Mouse (Mus musculus): ENCODE data around the gene Lix1l. TPM values are rescaled to one million over a fixed set of nuclear protein-coding genes. Genes with fewer than 3 reads are reported as not detected.
A peak's percentile ranks its signal among the peaks of the same experiment; 100 is the strongest.
"Not testable (repeated sequence)": the region's sequence is repeated elsewhere in the genome, so short reads cannot be mapped to it uniquely, and the experiment has no call there.

Gene Lix1l
- polyA plus RNA-seq, 1 experiment from 2014 or later, result 6.8 TPM

GRCm38 (mm10) chr3:96647365-96647764, 46.4 kb downstream of the Lix1l start:
- Histone ChIP-seq H3K9ac (no peak overlapping the region), H3K36me3 (peaks cover 22% of the 10 kb centered on the region), H3K4me3 (no peak overlapping the region), H3K9me3 (no peaks in the 10 kb centered on the region), H3K27me3 (no peaks in the 10 kb centered on the region), H3K4me2 (replicated peaks) (no peak overlapping the region), H3K4me1 (no peaks in the 10 kb centered on the region), H3K27ac (no peak overlapping the region)
- ATAC-seq (ENCODE audit: insufficient number of reproducible peaks, insufficient read depth, low FRiP score, low TSS enrichment), result no peak
- 70% methylated on average over 3 of the region's 3 CpGs for WGBS

GRCm38 (mm10) chr3:96660901-96661300, 60.0 kb downstream of the Lix1l start:
- no peak overlapping the region for H3K4me3 ChIP-seq
- 93% methylated on average over 2 of the region's 2 CpGs for WGBS

GRCm38 (mm10) chr3:96662731-96663316, 61.9 kb downstream of the Lix1l start:
- ATAC-seq (ENCODE audit: insufficient number of reproducible peaks, insufficient read depth, low FRiP score, low TSS enrichment), result no peak
- Histone ChIP-seq H3K4me1 (peaks cover 17% of the 10 kb centered on the region), H3K27ac (peak overlapping the region; percentile 82), H3K27me3 (no peaks in the 10 kb centered on the region), H3K4me2 (replicated peaks) (peak overlapping the region; percentile 51), H3K9me3 (no peaks in the 10 kb centered on the region), H3K9ac (0 out of 2 replicates have a peak overlapping the region, but pooled peaks have one; percentile 15), H3K4me3 (peak overlapping the region; percentile 19; the same call in 1 of the 2 replicates), H3K36me3 (no peaks in the 10 kb centered on the region)
- WGBS, result 45% methylated on average over 8 of the region's 8 CpGs

More at GRCm38 (mm10) chr3:96660901-96661300, 60.0 kb downstream of the Lix1l start:
- Histone ChIP-seq H3K9ac (no peak overlapping the region), H3K9me3 (no peaks in the 10 kb centered on the region), H3K27ac (no peak overlapping the region), H3K4me1 (peaks cover 17% of the 10 kb centered on the region), H3K36me3 (peaks cover 4% of the 10 kb centered on the region; the same call in 1 of the 2 replicates), H3K27me3 (no peaks in the 10 kb centered on the region), H3K4me2 (replicated peaks) (no peak overlapping the region)
- ATAC-seq (ENCODE audit: insufficient number of reproducible peaks, insufficient read depth, low FRiP score, low TSS enrichment), result no peak

GRCm38 (mm10) chr3:96663432-96664239, 62.7 kb downstream of the Lix1l start:
- H3K4me2 ChIP-seq (replicated peaks), result peak overlapping the region; percentile 51
- peak overlapping the region; percentile 19 for H3K4me3 ChIP-seq
- no peaks in the 10 kb centered on the region for H3K9me3 ChIP-seq
- 7% methylated on average over 18 of the region's 18 CpGs for WGBS
- H3K27ac ChIP-seq, result peak overlapping the region; percentile 82
- H3K9ac ChIP-seq, result peak overlapping the region; percentile 45; the same call in 1 of the 2 replicates
- H3K4me1 ChIP-seq, result peaks cover 17% of the 10 kb centered on the region
- no peaks in the 10 kb centered on the region for H3K27me3 ChIP-seq
- no peaks in the 10 kb centered on the region for H3K36me3 ChIP-seq
- peak; percentile 91 for ATAC-seq (ENCODE audit: insufficient number of reproducible peaks, insufficient read depth, low FRiP score, low TSS enrichment)

GRCm38 (mm10) chr3:96665732-96666363, 64.9 kb downstream of the Lix1l start:
- H3K4me3 ChIP-seq; ATAC-seq (ENCODE audit: insufficient number of reproducible peaks, insufficient read depth, low FRiP score, low TSS enrichment); H3K9ac ChIP-seq; H3K36me3 ChIP-seq; H3K9me3 ChIP-seq; H3K4me2 ChIP-seq (replicated peaks); H3K27ac ChIP-seq; H3K27me3 ChIP-seq: not testable (repeated sequence)
- peaks cover 17% of the 10 kb centered on the region for H3K4me1 ChIP-seq
- WGBS, result 86% methylated on average over 7 of the region's 7 CpGs

- H3K4me2 ChIP-seq (replicated peaks), result no peak overlapping the region
- no peaks in the 10 kb centered on the region for H3K36me3 ChIP-seq
- ATAC-seq (ENCODE audit: insufficient number of reproducible peaks, insufficient read depth, low FRiP score, low TSS enrichment), result no peak
- no peak overlapping the region for H3K4me3 ChIP-seq
- 0 out of 2 replicates have a peak, but pooled peaks cover 3% of the 10 kb centered on the region for H3K27me3 ChIP-seq
- H3K27ac ChIP-seq, result no peak overlapping the region
- WGBS, result 91% methylated on average over 5 of the region's 5 CpGs
- H3K9ac ChIP-seq, result no peak overlapping the region
- peaks cover 17% of the 10 kb centered on the region for H3K4me1 ChIP-seq
- H3K9me3 ChIP-seq, result no peaks in the 10 kb centered on the region
These were observed 66.0 kb downstream of the Lix1l start for GRCm38 (mm10) chr3:96666916-96667315.

- no peak overlapping the region for H3K9ac ChIP-seq
- WGBS, result 34% methylated on average over 1 of the region's 1 CpGs
- no peak overlapping the region for H3K4me3 ChIP-seq
- no peaks in the 10 kb centered on the region for H3K36me3 ChIP-seq
- no peaks in the 10 kb centered on the region for H3K9me3 ChIP-seq
- no peak overlapping the region for H3K4me2 ChIP-seq (replicated peaks)
- no peak overlapping the region for H3K27ac ChIP-seq
- 0 out of 2 replicates have a peak, but pooled peaks cover 3% of the 10 kb centered on the region for H3K27me3 ChIP-seq
- ATAC-seq (ENCODE audit: insufficient number of reproducible peaks, insufficient read depth, low FRiP score, low TSS enrichment), result no peak
- peaks cover 17% of the 10 kb centered on the region for H3K4me1 ChIP-seq
These were observed 66.4 kb downstream of the Lix1l start for GRCm38 (mm10) chr3:96667316-96667715.

- WGBS, result 97% methylated on average over 5 of the region's 5 CpGs
- no peaks in the 10 kb centered on the region for H3K9me3 ChIP-seq
- no peak overlapping the region for H3K27ac ChIP-seq
- no peak overlapping the region for H3K4me3 ChIP-seq
- H3K4me1 ChIP-seq, result peaks cover 7% of the 10 kb centered on the region
- no peaks in the 10 kb centered on the region for H3K36me3 ChIP-seq
- H3K9ac ChIP-seq, result no peak overlapping the region
- 0 out of 2 replicates have a peak, but pooled peaks cover 3% of the 10 kb centered on the region for H3K27me3 ChIP-seq
- no peak overlapping the region for H3K4me2 ChIP-seq (replicated peaks)
- no peak for ATAC-seq (ENCODE audit: insufficient number of reproducible peaks, insufficient read depth, low FRiP score, low TSS enrichment)
These were observed 67.6 kb downstream of the Lix1l start for GRCm38 (mm10) chr3:96668424-96669067.

- ATAC-seq (ENCODE audit: insufficient number of reproducible peaks, insufficient read depth, low FRiP score, low TSS enrichment), result peak; percentile 88
- Histone ChIP-seq H3K9me3 (no peaks in the 10 kb centered on the region), H3K4me3 (peak within 1 kb of the TSS; percentile 36), H3K27me3 (0 out of 2 replicates have a peak, but pooled peaks cover 3% of the 10 kb centered on the region), H3K36me3 (no peaks in the 10 kb centered on the region), H3K4me1 (peaks cover 5% of the 10 kb centered on the region), H3K9ac (no peak within 1 kb of the TSS; the same call in 1 of the 2 replicates), H3K4me2 (replicated peaks) (peak within 1 kb of the TSS; percentile 80), H3K27ac (no peak within 1 kb of the TSS)
- 5% methylated on average over 33 of the region's 35 CpGs for WGBS
These were observed 68.9 kb downstream of the Lix1l start, which contains the start of gene Ankrd35 for GRCm38 (mm10) chr3:96669727-96670468. Gene Ankrd35, plus strand, starts transcription at chr3:96670131.

- Histone ChIP-seq H3K9me3 (no peaks in the 10 kb centered on the region), H3K4me1 (peaks cover 5% of the 10 kb centered on the region), H3K9ac (no peak overlapping the region), H3K36me3 (no peaks in the 10 kb centered on the region), H3K27me3 (0 out of 2 replicates have a peak, but pooled peaks cover 3% of the 10 kb centered on the region), H3K27ac (no peak overlapping the region), H3K4me3 (no peak overlapping the region), H3K4me2 (replicated peaks) (no peak overlapping the region)
- 92% methylated on average over 5 of the region's 5 CpGs for WGBS
- no peak for ATAC-seq (ENCODE audit: insufficient number of reproducible peaks, insufficient read depth, low FRiP score, low TSS enrichment)
These were observed 70.6 kb downstream of the Lix1l start for GRCm38 (mm10) chr3:96671519-96671918.
